Mouse (Mus musculus) embryonic stem cell, embryonic (primary cell): ENCODE results near the gene Olfr524.

ENCODE experiments used
- CTCF ChIA-PET, 4 experiments: fragments of 300-600 bp in 2 of 4; fragments of 350-600 bp in 2 of 4; sonication (Branson Sonifier 250); formaldehyde crosslinking; loops; one replicate each; lab custom pipeline; 2022; ENCODE audit warnings: inconsistent platforms in 2 of 4; lab: Charles Lee
- POLR2A ChIA-PET, 4 experiments: fragments of 300-600 bp in 2 of 4; fragments of 350-600 bp in 2 of 4; sonication (Branson Sonifier 250); formaldehyde crosslinking; loops; one replicate each; lab custom pipeline; 2022; ENCODE audit warnings: antibody characterized with exemption in 4 of 4, inconsistent platforms in 1 of 4; lab: Charles Lee

The Olfr524 gene

DNA sequence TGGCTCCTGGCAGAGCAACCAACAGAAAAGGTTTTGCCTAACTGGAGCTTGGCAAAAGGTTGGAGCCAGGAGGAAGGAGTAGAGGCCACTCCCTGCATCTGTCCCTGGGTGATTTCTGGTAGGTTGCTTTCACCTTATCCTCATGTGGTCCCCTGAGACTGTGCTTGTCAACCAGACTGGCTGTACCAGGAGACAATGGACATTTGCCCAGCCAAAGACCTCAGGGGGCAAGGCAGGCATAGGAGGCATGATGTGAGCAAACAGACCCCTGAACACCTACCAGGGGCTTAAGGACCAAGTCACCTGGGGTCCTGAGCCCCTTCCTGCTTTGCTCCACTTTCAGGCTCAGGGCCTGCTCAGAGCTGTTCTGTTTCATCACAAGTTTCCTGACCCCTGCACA lies at the start of gene Olfr524:
Olfr524 (minus strand) TSS at position 101 of the 400 bp plus-strand sequence.
- ChIA-PET CTCF (no interaction called here), POLR2A (no interaction called here)

DNA sequence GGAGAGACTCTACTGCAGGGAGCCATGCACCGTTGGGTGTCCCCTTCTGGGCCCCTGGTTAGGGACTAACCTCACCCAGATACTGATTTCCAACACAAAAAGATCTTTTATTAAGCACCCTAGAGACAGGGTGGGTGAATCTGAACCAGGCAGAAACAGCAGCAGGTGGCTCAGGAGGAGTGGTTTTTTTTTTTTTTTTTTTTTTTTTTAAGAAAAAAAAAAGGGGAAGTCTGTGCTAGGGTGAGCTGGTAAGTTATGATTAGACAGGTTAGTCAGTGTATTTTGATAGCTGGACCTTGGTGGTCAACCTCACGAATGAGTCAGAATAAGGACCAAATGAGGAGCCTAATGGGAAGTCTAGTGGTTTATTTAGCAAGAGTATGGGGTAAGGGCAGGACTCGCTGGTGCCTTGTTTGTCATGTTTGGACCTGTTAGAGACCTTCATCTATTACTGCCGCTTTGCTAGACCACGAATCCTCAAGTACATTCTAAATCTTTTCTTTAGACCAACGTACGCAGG lies 48.1 kb upstream of the Olfr524 start:
- CTCF ChIA-PET, result interaction anchor here in 1 of 4 experiments (0.6 kb wide), 1 partner anchor 552 kb away, joined by 5 read pairs; no protein-coding TSS in a partner anchor
- POLR2A ChIA-PET, result interaction anchor here in 1 of 4 experiments (0.6 kb wide), 2 partner anchors 226 to 451 kb away, joined by 3 read pairs; no protein-coding TSS in a partner anchor

DNA sequence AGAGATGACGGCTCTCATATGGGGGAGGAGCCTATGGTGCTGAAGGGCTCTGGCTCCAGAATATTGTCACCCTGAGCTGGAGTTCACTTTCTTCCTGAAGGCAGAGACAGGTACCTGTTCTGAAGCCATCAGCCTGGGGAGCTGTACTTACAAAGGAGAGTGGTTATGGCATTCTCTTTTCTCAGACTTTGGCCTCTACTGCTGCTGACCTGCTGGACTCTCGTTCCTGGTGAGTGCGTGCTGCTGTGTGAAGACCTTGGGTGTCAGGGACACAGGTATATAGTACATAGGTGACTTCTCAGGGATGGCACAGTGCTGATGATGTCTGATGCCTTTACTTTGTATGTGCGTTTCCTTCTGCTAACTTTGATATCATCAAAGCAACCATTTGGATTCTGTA lies 41.5 kb upstream of the Olfr524 start, which contains the start of gene 5830411N06Rik:
5830411N06Rik (plus strand) TSS at position 69 of the 400 bp plus-strand sequence.
- ChIA-PET POLR2A (no interaction called here), CTCF (no interaction called here)

DNA sequence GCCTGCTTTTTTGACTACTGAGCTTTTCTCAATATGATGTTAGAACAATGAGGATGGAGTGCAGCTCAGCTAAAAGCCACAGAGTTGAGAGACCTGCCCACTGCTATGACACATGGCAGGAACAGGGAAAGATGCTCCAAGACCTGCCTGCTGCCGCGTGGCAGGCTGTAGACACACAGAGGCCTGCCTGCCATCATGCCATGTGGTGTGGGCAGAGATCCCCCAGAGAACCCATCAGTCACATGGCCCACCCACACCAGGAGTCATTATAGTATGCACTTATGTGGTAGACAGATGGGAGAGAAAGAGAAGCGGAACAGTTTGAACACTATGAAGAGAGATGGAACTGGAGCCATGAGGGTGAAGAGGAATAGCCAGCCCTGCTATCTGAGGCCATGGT lies 27.9 kb upstream of the Olfr524 start:
- ChIA-PET POLR2A (interaction anchor here in 1 of 4 experiments (1.5 kb wide), 1 partner anchor 9 kb away, joined by 3 read pairs; no protein-coding TSS in a partner anchor), CTCF (no interaction called here)

DNA sequence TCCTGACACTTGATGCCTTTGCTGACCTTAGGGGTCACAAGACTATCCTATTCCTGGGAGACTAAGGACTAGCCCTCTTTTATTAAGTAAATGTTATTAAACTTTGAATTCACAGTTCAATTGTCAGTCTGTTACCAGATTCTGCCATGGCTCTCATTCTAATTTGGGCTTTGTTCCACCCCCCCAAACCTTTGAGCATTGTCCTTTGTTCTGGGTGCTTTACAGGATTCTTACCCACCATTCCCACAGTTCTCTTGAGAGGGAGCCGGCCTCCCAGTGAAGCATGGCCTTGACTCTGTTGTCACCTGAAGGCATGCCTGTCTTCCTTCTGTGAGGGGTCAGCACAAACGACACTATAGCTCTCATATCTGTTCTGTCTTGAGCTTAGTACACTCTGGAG lies 25.3 kb upstream of the Olfr524 start:
- ChIA-PET POLR2A (interaction anchor here in 1 of 4 experiments (0.6 kb wide), 1 partner anchor 724 kb away, joined by 3 read pairs; no protein-coding TSS in a partner anchor), CTCF (interaction anchor here in 1 of 4 experiments (1.3 to 2.4 kb wide), 2 partner anchors 44 kb away, joined by 3 to 6 read pairs; no protein-coding TSS in a partner anchor)

DNA sequence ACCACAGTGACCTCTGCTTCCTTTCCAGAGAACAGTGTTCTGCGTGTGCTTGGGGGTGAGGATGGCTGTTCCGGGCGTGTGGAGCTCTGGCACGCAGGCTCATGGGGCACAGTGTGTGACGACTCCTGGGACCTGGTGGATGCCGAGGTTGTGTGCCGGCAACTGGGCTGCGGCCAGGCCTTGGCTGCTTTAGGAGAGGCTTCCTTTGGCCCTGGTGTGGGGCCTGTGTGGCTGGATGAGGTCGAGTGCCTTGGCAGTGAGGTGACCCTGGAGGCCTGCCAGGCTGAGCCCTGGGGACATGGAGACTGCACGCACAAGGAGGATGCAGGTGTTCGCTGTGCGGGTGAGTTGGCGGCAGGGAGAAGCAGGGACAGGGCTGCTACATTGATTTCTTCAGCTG lies 22.7 kb upstream of the Olfr524 start:
- ChIA-PET CTCF (interaction anchor here in 1 of 4 experiments (2.4 kb wide), 1 partner anchor 41 kb away, joined by 6 read pairs; no protein-coding TSS in a partner anchor), POLR2A (interaction anchor here in 1 of 4 experiments (1.0 to 1.4 kb wide), 3 partner anchors 9 to 112 kb away, joined by 3 to 6 read pairs (median 3); partner anchors contain the start of genes Cd163l1 and Echs1)

DNA sequence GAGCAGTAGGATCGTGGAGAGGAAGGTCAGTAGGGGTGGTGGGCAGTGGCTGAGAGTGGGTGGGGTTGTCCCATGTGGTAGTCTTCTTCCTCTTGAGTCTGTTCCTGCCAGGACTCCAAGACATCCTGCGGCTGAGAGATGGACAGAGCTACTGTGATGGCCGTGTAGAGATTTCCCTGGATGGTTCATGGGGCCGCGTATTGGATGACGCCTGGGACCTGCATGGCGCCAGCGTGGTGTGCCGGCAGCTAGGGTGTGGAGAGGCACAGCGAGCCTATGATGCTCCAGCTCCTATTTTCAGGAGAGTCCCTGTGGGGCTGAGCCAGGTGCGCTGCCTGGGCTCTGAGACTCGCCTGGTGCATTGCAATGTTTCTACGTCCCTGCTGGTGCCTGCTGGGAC lies 18.4 kb upstream of the Olfr524 start:
- ChIA-PET POLR2A (interaction anchor here in 2 of 4 experiments (0.6 to 1.2 kb wide), 3 partner anchors 10 to 108 kb away, joined by 3 to 8 read pairs (median 3); partner anchors contain the start of gene Echs1 (in 1 of the 2)), CTCF (interaction anchor here in 3 of 4 experiments (0.6 to 1.1 kb wide), 6 partner anchors 36 to 1287 kb away, joined by 3 to 8 read pairs (median 4); no protein-coding TSS in a partner anchor)

DNA sequence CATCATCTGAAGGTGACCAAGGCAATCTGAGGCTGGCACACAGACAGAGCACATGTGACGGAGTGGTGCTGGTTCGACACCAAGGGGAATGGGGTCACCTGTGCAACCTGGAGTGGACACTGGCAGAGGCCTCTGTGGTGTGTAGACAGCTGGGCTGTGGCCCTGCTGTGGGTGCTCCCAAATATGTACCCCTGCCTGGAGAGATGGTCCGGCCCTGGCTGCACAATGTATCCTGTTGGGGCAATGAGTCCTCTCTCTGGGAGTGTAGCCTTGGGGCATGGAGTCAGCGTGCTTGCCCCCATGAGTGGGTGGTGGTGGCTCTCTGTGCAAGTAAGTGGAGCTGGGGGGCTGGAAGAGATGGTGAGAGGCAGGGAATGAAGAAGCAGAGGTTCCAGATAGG lies 14.6 kb upstream of the Olfr524 start:
- ChIA-PET CTCF (interaction anchor here in 1 of 4 experiments (0.6 kb wide), 1 partner anchor 1370 kb away, joined by 3 read pairs; no protein-coding TSS in a partner anchor), POLR2A (interaction anchor here in 2 of 4 experiments (0.5 to 1.2 kb wide), 2 partner anchors 8 to 315 kb away, joined by 3 to 6 read pairs; no protein-coding TSS in a partner anchor)

DNA sequence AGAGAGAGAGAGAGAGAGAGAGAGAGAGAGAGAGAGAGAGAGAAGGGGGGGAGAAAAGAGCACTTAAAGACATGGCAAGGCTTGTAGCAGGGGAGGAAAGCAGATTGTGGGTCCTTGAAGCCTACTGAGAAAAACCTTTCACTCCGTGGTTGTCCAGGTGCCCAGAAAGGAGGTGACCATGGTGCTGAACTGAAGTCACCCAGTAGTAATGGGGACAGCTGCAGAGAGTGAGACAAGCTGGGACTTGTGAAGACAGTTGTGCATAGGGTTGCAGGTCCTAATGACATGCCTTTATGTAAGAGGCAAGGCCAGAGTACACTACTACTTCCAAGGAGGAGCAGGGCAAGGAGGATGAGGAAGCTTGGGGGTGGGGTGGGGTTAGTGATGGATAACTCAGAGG lies 13.5 kb upstream of the Olfr524 start:
- POLR2A ChIA-PET, result interaction anchor here in 1 of 4 experiments (1.2 kb wide), 1 partner anchor 9 kb away, joined by 6 read pairs; no protein-coding TSS in a partner anchor
- CTCF ChIA-PET, result interaction anchor here in 1 of 4 experiments (0.5 to 0.6 kb wide), 2 partner anchors 342 to 1480 kb away, joined by 3 read pairs; no protein-coding TSS in a partner anchor

DNA sequence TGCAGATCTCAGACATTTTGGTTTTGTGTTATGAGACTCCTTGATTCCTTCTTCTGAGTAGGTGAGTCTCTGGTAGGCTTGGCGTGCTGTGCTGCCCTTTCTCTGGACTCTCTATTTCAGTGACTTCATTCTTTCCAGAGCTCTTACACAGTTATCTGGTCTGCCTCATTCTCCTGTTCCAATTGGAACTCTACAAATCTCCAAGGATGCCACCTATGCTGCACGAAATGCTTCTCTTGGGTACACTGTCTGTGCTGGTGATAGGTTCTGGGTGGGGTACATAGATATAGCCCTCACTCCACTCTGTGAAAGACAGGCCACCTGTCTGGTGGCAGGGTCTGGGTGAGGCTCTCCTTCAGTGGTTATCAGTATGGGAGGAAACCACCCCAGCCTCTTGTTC lies 12.2 kb upstream of the Olfr524 start, which contains the start of gene Cd163l1:
Cd163l1 (plus strand) TSS at position 301 of the 400 bp plus-strand sequence.
- POLR2A ChIA-PET, result interaction anchor here in 1 of 4 experiments (1.2 kb wide), 1 partner anchor 11 kb away, joined by 3 read pairs; no protein-coding TSS in a partner anchor
- CTCF ChIA-PET, result no interaction called here

DNA sequence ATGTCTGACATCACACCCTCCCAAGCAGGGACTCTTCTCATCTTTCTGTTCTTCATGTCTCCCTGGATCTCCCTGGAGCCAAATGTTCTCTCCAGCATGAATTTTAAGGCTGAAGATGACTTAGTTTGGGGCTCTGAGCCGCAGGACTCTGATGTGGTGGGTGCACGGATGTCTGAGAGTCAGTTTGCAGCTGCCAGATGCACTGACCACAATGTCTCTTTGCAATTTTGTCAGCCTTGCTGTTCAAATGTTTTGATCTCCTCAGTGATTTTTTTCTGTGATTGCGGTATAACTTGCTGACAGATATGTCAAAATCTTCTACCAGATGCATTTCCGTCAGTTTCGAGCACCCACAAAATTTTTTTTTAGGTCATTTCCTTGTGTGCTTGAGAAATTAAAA lies 8.1 kb upstream of the Olfr524 start:
- POLR2A ChIA-PET, result no interaction called here
- CTCF ChIA-PET, result interaction anchor here in 1 of 4 experiments (0.6 kb wide), 1 partner anchor 25 kb away, joined by 4 read pairs; no protein-coding TSS in a partner anchor

DNA sequence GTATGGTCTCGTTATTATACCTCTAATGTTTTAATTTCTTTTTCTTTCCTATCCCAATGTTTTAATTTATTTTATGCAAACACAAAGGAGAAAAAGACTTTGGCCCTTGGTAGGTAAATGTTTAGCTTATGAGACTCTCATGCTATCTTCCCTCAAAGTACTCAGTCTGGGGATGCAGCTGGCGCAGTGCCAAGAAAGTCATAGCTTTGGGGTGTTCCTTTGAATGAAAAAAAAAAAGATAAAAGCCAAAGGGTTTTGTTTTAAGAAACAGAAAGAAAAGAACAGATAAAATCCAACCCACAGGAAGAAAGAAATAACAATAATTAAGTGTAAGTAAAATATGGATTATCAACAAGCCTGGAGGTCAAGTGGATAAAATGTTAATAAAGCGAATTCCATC lies 2.9 kb upstream of the Olfr524 start:
- POLR2A ChIA-PET, result no interaction called here
- CTCF ChIA-PET, result no interaction called here

DNA sequence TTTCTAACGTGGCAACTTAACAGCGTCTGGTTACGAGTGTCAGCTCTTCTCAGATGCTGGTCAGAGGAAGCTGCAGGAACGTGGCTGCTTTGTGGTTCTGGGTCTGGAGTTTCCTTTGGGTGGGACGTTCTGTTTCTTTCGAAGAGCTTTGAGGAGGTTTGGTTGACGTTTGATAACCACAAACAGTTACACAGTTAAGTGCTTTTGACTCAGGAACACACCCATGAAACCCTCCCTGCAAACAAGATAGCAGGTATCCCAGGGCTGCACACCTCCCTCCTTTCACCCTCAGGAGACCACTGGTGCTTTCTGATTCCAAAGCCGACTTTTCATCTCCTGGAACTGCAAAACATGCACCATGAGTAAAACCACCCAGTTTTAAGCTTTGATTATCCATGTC lies 2.4 kb upstream of the Olfr524 start:
- ChIA-PET POLR2A (no interaction called here), CTCF (no interaction called here)

DNA sequence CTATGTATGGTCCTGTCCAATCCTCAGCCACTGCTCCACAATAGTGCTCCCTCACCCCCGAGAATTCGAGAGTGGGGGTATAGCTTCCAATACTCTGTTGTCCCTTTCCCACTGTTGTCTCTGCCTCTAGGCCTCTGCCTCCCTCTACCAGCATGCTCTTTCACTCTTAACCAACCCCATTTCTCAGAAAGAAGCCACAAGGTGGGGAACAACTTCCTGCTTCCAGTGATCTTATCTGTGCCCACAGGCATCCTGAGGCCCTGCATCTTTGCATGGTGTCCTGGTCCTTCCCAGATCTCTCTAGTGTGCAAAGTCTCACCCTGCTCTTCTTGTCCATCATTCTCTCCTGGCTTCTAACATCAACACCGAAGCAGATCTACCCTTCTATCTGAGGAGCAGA lies 1.1 kb upstream of the Olfr524 start:
- ChIA-PET CTCF (no interaction called here), POLR2A (no interaction called here)

DNA sequence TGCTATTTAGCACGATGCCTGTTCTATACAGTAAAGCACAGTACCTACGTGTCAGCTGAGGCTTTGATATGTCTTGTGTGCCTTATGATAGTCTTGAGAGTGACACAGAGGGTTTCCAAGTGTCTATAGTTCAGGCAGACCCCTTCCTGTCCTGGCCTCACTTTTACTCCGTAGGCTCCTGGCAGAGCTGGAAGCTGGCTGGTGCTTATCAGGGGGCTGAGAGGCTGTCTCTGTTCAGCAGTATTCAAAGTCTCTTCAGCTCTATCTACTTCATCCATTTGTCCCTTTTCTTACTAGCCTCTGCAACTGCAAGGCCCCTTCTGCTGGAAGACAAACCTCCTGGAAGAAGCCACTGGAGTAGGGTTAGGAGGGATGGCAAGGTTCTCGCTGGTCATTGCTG lies 4.7 kb downstream of the Olfr524 start:
- CTCF ChIA-PET, result interaction anchor here in 2 of 4 experiments (0.7 kb wide), 2 partner anchors 13 kb away, joined by 3 to 4 read pairs; no protein-coding TSS in a partner anchor
- POLR2A ChIA-PET, result no interaction called here

DNA sequence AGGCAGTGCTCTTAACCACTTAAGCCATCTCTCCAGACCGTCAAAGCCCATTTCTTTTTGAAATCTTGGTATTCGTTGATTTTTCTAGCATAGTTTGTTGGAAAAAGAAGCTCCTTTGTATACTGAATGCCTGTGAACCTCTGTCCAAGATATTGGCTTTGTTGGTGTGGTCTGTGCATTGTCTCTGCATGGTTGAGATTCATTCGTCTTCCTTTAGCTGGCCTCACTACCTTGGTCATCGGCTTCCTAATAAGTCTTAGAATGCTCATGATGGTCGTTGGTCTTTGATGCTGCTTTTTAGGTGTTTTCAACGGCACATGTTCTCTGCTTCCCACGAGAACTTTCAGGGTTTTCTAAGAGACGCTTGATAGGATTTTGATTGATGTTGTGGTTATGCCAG lies 9.8 kb downstream of the Olfr524 start:
- CTCF ChIA-PET, result interaction anchor here in 2 of 4 experiments (0.6 to 1.7 kb wide), 2 partner anchors 8 to 624 kb away, joined by 6 to 13 read pairs; no protein-coding TSS in a partner anchor
- POLR2A ChIA-PET, result no interaction called here

DNA sequence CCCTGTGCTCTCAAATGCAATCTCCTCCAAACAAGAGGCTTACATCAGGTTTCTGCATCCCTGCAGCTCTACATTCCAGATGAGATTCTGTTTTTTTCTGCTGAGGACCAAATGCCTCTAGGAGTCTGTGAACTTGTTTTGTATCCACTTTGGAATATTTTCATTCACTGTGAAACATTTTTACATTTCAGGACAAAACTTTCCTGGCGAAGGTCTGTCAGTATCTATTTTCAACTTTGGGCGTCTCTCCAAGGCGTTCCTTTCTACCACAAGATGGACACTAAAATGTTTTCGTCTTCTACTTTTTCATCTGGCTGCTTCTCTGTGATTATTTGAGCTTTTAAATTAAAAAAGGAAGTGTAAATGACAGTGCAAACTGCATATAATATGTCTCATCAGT lies 11.7 kb downstream of the Olfr524 start:
- ChIA-PET POLR2A (no interaction called here), CTCF (no interaction called here)

DNA sequence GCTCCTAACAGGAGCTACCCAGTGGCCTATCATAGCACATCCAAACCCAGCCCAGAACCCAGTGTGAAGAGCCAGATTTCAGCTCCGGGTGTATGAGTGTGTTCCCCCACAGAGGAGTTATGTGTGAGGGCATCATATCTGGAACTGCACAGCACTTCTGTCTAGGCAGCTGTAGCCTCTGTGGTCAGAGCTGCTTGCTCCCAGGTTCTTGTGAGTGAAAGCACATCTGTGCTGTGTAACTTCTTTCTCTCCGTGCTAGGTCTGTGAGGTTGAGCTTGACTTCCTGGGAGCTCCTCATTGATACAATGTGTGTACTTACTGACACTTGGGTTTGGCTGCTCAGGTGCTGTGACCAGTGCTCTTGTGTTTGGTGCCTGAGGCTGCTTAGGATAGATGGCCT lies 12.9 kb downstream of the Olfr524 start:
- ChIA-PET CTCF (interaction anchor here in 1 of 4 experiments (0.6 kb wide), 1 partner anchor 12 kb away, joined by 5 read pairs; no protein-coding TSS in a partner anchor), POLR2A (interaction anchor here in 1 of 4 experiments (1.1 kb wide), 1 partner anchor 17 kb away, joined by 3 read pairs; no protein-coding TSS in a partner anchor)

DNA sequence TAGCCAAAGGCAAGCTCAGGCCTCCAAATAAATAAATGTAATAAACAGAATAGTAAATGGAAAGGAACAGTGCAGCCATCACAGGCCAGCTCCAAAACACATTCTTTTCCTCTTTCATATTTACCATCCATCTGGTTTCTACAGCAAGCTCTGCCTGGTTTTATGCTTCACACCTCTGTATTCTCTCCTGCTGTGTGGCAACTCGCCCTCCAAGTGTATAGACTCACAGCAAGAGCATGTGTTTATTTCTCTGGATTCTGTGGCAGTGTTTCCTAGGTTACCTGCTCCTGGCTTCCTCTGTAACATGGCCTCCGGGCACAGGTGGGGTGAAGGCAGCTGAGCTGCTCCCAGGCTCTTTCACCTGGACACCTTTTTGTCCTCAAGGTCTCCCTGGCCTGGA lies 13.3 kb downstream of the Olfr524 start:
- POLR2A ChIA-PET, result interaction anchor here in 1 of 4 experiments (1.1 kb wide), 1 partner anchor 17 kb away, joined by 3 read pairs; no protein-coding TSS in a partner anchor
- CTCF ChIA-PET, result interaction anchor here in 1 of 4 experiments (0.6 kb wide), 1 partner anchor 12 kb away, joined by 5 read pairs; no protein-coding TSS in a partner anchor
